Mouse (Mus musculus) testis, postnatal 10 days (tissue): ENCODE measurements at regions not wholly inside any gene's neighbourhood (a gene's known extent, or its start where the extent isn't known, plus 50 kb on each side); places are given as distances from the start of the nearest gene placed in this dataset.
"Not testable (repeated sequence)": the region's sequence is repeated elsewhere in the genome, so short reads cannot be mapped to it uniquely, and the experiment has no call there.

Experiments
- DNase-seq: peaks from one replicate; pipeline ENCODE4 v3.0.0; 2021; ENCODE audit warnings: low spot score

DNA sequence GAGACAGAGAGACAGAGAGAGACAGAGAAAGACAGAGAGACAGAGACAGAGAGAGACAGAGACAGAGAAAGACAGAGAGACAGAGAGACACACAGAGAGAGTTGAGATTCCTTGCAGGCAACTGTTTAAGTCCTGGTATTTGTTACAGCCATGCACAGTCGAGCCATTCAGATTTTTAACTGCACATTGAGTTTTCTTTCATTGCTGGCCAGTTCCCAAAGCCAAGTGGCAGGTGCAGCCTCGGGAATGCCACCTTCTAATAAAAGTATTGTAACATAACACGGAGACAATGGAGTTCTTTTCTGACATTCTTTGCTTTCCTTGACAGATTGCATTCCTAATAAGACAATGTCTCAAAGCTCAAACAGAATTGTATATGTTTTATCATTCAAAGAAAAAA lies 306.3 kb upstream of the Flrt2 start:
- no peak for DNase-seq

GRCm38 (mm10) chr12:95388185-95388584 lies 303.8 kb upstream of the Flrt2 start:
- DNase-seq, result no peak

- DNase-seq, result no peak
Measured at GRCm38 (mm10) chr12:95392821-95393220, 299.2 kb upstream of the Flrt2 start.

DNA sequence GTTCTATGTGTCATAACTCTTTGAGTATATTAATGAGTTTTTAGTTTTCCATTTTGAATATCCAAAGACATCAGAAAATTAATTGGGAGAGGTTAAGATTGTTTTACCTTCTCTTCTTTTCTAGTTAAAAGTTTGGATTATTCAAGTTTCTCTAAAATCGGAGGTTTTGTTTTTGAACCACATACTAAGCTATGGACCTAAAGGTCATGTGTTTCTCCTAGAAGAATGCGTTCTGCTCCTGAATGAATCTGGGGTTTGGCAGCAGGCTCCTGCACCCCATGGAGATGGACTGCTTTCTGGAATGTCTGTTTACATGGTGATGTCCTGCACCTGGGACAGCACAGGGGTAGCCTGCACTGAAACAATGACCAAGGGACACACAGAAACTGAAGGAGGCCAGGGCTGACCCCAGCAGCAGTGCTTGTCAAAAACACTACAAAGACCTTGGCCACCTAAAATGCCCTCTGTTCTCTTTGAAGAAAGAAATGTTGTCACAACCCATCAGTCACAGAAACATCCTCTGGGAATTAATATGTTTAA lies 297.0 kb upstream of the Flrt2 start:
- DNase-seq, result no peak

DNA sequence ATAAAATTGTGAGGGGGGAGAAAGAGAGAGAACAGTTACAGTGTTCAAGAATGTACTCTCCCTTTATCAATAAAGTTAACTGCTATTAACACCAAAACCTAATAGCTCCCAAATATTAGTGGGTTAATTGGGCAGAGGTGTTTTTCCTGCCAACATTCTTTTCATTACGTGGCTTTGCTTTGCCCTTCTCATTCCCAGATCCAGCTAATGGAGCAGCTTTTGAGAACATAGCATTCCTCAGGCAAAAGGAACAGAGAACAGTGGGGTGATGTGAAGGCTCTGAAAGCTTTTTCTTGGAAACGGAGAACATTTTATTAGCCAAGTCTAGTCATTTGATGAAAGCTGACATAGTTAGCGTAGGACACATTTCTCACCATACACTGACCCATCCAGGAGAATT lies 271.2 kb upstream of the Flrt2 start:
- no peak for DNase-seq

DNA sequence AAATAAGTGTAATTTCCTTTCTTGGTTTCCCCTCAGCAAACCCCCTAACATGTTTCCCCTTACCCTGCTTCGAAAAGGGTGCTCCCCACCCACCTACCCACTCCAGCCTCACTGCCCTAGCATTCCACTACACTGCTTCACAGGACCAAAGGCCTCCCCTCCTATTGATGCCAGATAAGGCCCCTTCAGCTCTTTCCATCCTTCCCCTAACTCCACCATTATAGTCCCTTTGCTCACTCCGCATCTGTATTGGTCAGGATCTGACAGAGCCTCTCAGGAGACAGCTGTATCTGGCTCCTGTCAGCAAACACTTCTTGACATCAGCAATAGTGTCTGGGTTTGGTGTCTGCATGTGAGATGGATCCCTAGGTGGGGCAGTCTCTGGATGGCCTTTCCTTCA lies 267.3 kb upstream of the Flrt2 start:
- DNase-seq, result no peak

GRCm38 (mm10) chr12:95437226-95437625 lies 254.8 kb upstream of the Flrt2 start:
- no peak for DNase-seq

GRCm38 (mm10) chr12:95457480-95457879 lies 234.5 kb upstream of the Flrt2 start:
- no peak for DNase-seq

- DNase-seq, result no peak
Measured at GRCm38 (mm10) chr12:95466502-95467490, 225.2 kb upstream of the Flrt2 start.

- DNase-seq, result no peak
Measured at GRCm38 (mm10) chr12:95469897-95470296, 222.1 kb upstream of the Flrt2 start.

DNA sequence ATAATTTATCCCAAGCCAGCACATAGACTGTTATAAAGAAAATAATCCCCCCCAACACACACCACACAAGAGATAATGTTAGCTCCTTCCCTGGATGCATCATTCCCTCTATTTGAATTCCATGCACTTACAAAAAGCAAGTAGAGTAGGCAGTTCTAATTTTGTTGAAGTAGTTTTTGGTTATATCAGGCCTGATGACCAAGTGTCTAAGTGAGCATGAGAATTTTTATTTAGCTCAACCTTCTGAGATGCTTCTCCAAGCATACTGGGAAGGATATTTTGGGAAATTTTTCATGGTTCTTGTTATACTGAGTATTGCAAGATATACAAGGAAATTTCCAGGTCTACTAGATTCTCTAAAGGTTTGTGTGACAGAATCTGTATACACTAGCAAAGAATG lies 205.5 kb upstream of the Flrt2 start:
- DNase-seq, result no peak

GRCm38 (mm10) chr12:95488371-95488770 lies 203.7 kb upstream of the Flrt2 start:
- DNase-seq, result no peak

DNA sequence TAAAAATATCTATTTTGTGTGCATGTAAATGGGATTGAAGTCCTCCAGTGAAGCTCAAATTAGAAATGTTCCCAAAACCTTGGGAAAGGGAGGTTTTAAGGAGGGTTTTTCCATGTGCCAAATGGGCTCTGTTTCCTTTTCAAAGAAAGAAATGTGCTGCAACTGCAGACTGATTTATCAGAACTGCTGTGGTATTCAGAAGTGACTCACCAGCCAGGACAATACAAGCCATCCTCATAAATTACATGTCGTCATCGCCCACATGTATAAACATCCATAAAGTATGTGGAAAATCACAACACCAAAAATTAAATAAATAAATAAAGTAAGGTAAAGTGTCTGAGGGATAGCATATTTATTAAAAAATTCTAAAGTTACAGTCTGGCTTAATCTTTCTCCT lies 202.7 kb upstream of the Flrt2 start:
- no peak for DNase-seq

DNA sequence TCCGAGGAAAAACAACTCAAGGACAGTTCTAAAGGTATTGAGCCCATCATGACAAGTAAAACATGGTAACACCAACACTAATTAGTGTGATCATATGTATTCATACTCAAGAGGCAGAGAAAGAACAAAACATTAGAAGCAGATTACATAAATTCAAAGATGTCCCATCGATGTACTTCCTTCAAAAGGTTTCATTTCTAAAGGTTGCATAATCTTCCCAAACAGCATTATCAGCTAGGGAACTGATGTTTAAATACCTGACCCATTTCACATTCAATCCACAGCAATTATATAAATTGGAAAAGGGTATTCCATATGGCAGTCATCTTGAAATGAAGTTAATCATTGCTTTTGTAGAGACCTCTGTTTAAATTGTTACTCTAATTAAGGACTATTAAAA lies 202.2 kb upstream of the Flrt2 start:
- DNase-seq, result no peak

GRCm38 (mm10) chr12:95491806-95492436 lies 200.1 kb upstream of the Flrt2 start:
- DNase-seq, result not testable (repeated sequence)

GRCm38 (mm10) chr12:95501443-95501842 lies 190.6 kb upstream of the Flrt2 start:
- no peak for DNase-seq

GRCm38 (mm10) chr12:95520008-95520407 lies 172.0 kb upstream of the Flrt2 start:
- no peak for DNase-seq

DNA sequence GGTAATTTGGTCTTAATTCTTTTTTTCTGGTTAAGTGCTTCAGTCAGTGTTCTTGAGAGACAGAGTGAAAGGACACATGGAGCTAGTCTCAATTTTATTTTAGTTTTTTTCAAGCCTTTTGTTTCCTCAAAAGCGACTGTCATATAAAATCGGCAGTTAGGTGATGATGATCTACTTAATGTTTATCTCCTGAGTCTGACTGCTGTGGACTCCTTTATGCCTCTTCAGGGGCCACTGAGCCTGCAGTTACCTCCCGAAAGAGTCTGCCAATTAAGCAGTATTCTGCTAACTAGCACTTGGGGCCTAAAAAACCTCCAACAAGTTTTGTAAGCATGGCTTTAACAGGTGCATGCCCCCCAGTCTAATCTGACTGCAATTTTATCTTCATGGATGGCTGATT lies 170.0 kb upstream of the Flrt2 start:
- DNase-seq, result no peak

GRCm38 (mm10) chr12:95533888-95534639 lies 158.0 kb upstream of the Flrt2 start:
- no peak for DNase-seq

GRCm38 (mm10) chr12:95547301-95547700 lies 144.7 kb upstream of the Flrt2 start:
- DNase-seq, result no peak

DNA sequence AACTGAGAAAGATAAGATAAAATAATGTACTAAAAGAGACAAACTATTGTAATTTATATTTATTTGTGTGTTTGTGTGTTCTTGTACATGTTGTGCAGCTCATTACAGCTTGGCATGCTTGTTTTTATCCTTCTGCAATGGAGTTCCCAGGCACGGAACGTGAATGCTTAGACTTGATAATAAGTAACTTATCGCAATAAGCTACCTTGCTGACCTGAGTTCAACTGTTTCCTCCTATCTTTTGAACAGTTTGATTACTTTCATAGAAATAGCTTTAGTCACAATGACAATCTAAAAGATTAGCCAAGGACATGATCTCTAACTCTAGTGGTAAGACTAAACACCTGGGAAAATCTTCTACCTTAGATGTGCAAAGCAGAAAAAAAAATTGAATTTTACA lies 138.9 kb upstream of the Flrt2 start:
- DNase-seq, result no peak

- DNase-seq, result no peak
Measured at GRCm38 (mm10) chr12:95558706-95559406, 133.2 kb upstream of the Flrt2 start.
